Mouse (Mus musculus) heart, adult 2 months (tissue): Measurements from ENCODE around the gene Tns3.

Source experiments
- CTCF ChIP-seq: fragments of 200-600 bp; IDR thresholded peaks from 2 replicates; pipeline ENCODE4 v1.8.1; 2022; ENCODE audit warnings: antibody characterized with exemption, mild to moderate bottlenecking, moderate library complexity
- POLR2A ChIP-seq: fragments of 200-500 bp; IDR thresholded peaks from 2 replicates; pipeline ENCODE4 v1.6.1; 2011; ENCODE audit warnings: mild to moderate bottlenecking, low read depth, low read length, control low read depth; ENCODE audit not compliant: insufficient read depth

DNA sequence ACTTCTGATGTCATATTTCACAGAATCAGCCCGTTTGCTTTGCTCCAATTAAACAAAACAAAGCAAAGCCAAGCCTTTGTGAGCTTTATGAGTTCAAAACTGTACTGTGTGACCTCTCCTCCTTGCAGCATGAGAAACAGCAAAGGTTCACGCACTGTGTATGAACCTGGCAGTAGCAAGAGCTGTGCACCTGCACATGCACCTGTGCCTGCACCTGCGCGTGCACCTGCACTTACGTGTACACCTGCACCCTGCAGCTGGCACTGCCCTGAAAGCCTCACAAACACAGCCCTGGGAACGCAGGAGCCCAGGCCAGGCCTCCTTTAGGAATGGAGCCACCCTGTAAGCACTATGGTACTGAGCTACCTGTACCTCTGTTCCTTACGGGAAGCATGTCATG is 91.6 kb downstream of the Tns3 start:
- TF ChIP-seq POLR2A (no peak), CTCF (no peak)
